Mouse (Mus musculus) thymus, adult 2 months (tissue): ENCODE measurements around the gene Dnajc28.

Source experiments
- CTCF ChIP-seq: fragments of 200-500 bp; IDR thresholded peaks from 2 replicates; pipeline ENCODE4 v1.5.1; 2012; ENCODE audit warnings: mild to moderate bottlenecking, control low read depth, low read length, moderate library complexity, borderline replicate concordance; ENCODE audit not compliant: control insufficient read depth, poor library complexity, insufficient read depth; ENCODE audit errors: extremely low read depth
- POLR2A ChIP-seq: fragments of 200-500 bp; IDR thresholded peaks from 2 replicates; pipeline ENCODE4 v1.6.1; 2012; ENCODE audit warnings: mild to moderate bottlenecking, low read length, control low read depth, moderate library complexity; ENCODE audit not compliant: control insufficient read depth, poor library complexity, insufficient read depth; ENCODE audit errors: extremely low read depth

GRCm38 (mm10) chr16:91639636-91640035, 20.8 kb upstream of the Dnajc28 start:
- TF ChIP-seq POLR2A (no peak), CTCF (no peak)
